Mouse (Mus musculus): ENCODE measurements around the gene Tmem121b.

DNA sequence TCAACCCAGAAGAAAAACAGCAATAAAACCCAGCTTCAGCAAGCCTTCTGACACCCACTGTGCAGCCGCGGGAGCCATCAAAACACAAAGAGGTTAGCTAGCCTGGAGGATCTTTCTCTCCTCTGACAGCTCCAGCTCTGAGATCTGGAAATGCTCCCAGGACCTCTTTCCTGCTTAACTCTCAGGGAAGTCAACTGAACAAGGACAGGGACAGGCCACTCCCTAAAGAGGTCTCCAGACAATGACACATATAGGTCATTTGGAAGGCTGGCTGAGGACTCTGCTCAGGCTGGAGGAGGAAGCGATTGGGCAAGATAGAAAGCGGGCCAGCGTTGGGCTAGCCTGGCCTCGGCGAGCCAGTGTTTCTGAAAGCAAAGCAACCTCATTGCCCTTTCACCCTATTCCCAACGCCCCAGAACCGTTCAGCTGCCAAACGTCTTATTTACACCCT is 46.2 kb upstream of the Tmem121b start:
- no peak for TF ChIP-seq CTCF (IDR thresholded peaks at IDR 0.05; ENCODE audit: low read depth)
- 0 out of 2 replicates have a peak, but pooled peaks have one; percentile 11 for TF ChIP-seq EP300 (IDR thresholded peaks at IDR 0.05; ENCODE audit: low read depth)
